Mouse (Mus musculus): ENCODE measurements around the gene Jak1. TPM values are rescaled to one million over a fixed set of nuclear protein-coding genes. Genes with fewer than 3 reads are reported as not detected.

Jak1 gene
- polyA plus RNA-seq, 1 experiment from 2014 or later = 84.5 TPM

DNA sequence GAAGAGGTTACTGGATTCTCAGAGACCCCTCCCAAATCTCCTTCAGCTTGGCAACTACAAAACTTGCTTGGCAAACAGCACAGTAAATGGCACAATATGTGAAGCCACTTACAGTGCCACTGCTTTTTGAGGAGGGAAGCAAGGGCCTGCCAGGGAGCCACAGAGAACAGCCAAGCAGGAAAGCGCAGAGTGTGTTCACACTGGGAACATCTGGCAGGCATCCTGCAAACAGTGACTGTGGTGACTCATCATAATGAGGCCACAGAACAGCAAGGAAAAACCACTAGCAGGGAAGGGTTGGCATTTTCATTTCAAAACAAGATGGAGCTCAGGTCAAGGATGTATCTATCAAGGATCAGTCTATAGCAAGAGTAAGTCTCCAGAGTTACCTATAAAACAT lies 30.8 kb downstream of the Jak1 start:
- H3K4me2 ChIP-seq = no peak overlapping the region
- WGBS = 29% methylated on average over 1 of the region's 1 CpGs
- H3K9me3 ChIP-seq = no peaks in the 10 kb centered on the region
- H3K36me3 ChIP-seq = no peaks in the 10 kb centered on the region
- H3K27ac ChIP-seq = no peak overlapping the region
- peak; percentile 56; the same call in 1 of the 2 replicates for ATAC-seq (ENCODE audit: insufficient read depth, low FRiP score, low read depth)
- no peaks in the 10 kb centered on the region for H3K27me3 ChIP-seq (replicated peaks)
- no peak overlapping the region for H3K9ac ChIP-seq
- no peak overlapping the region for H3K4me3 ChIP-seq (replicated peaks)
- H3K4me1 ChIP-seq = peaks cover 7% of the 10 kb centered on the region; the same call in 1 of the 2 replicates

DNA sequence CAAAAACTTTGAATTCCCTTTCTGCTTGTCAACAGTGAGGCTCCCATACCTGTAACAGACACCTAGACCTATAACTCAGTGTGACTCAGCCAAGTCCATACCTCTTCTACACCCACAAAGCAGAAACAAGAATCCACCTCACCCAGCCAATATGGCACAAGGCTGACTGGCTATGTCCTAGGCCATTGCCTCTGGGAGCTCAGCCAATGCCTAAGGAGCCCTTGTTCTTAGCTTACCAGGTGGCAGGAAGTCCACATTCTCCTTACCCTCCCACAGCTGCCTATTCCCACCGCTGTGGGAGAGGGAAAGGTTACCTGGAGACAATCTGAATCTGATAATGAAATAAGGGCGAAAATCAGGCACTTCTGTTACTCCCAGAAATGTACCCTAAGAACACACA lies 34.5 kb downstream of the Jak1 start:
- Histone ChIP-seq H3K27ac (no peak overlapping the region), H3K4me1 (peaks cover 7% of the 10 kb centered on the region; the same call in 1 of the 2 replicates), H3K36me3 (no peaks in the 10 kb centered on the region), H3K4me3 (replicated peaks) (no peak overlapping the region), H3K9me3 (no peaks in the 10 kb centered on the region), H3K4me2 (no peak overlapping the region), H3K9ac (no peak overlapping the region), H3K27me3 (replicated peaks) (no peaks in the 10 kb centered on the region)
- no peak for ATAC-seq (ENCODE audit: insufficient read depth, low FRiP score, low read depth)
- WGBS = 83% methylated on average over 2 of the region's 2 CpGs

DNA sequence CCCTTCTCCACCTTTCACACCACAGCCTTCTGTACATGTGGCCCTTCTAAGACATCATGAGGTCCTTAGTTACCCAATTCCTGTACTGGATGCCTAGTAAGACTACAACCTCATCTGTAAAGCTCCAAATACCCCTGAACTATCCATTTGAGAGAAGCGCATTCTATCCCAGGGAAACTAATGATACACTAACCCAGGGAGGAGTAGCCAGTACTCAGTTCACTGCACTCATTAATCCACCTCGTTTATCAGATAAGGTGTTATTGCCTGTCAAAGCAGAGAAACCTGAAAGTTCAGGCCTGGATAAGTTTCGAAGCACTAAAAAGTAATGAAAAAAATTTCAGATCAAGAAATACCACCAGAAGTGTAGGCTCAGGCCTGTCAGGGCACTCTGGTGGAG lies 37.7 kb downstream of the Jak1 start:
- Histone ChIP-seq H3K4me3 (replicated peaks) (no peak overlapping the region), H3K9me3 (no peaks in the 10 kb centered on the region), H3K27ac (no peak overlapping the region), H3K9ac (no peak overlapping the region), H3K27me3 (replicated peaks) (no peaks in the 10 kb centered on the region), H3K36me3 (no peaks in the 10 kb centered on the region), H3K4me1 (no peaks in the 10 kb centered on the region), H3K4me2 (no peak overlapping the region)
- WGBS = 71% methylated on average over 3 of the region's 3 CpGs
- ATAC-seq (ENCODE audit: insufficient read depth, low FRiP score, low read depth) = no peak

DNA sequence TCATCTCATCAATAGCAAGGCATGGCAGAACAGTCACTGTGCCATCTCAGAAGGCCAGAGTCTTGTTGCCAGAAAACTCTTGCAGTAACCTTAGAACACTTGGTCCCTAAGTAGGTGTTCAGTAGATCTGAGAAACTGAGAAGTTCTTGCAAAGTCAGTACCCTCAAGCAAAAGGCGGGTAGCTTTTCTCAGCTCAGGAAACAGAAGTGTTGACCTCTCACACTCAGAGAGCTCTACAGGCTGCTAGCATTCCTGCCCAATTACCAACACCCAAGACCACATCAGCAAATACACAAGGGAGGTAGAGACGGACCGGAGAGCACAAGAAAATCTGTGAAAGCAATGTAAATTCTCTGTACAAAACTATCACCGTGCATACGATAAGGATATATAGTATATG lies 39.1 kb downstream of the Jak1 start:
- no peak for ATAC-seq (ENCODE audit: insufficient read depth, low FRiP score, low read depth)
- Histone ChIP-seq H3K27me3 (replicated peaks) (no peaks in the 10 kb centered on the region), H3K9ac (no peak overlapping the region), H3K27ac (no peak overlapping the region), H3K4me1 (no peaks in the 10 kb centered on the region), H3K36me3 (no peaks in the 10 kb centered on the region), H3K9me3 (no peaks in the 10 kb centered on the region), H3K4me3 (replicated peaks) (no peak overlapping the region), H3K4me2 (no peak overlapping the region)
- WGBS = 81% methylated on average over 5 of the region's 5 CpGs

DNA sequence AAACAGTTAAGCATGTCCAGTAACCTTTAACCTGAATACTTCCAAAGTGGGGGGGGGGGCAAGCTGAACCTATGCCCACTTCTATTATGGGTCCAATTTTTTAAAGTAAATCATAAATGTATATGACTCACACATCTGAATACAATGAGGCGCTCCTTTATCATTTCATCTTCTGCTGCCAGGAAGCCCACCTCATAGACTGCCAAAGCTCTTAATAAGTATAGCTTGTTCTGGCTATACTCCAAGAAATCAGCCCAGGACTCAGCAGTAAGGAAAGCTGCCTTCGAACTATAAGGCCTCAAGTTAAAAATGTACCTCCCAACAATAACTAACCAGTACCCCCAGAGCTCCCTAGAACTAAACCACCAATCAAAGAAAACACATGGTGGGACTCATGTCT lies 44.1 kb downstream of the Jak1 start:
- Histone ChIP-seq H3K9ac (no peak overlapping the region), H3K9me3 (no peaks in the 10 kb centered on the region), H3K4me1 (peaks cover 3% of the 10 kb centered on the region; the same call in 1 of the 2 replicates), H3K4me3 (replicated peaks) (no peak overlapping the region), H3K36me3 (no peaks in the 10 kb centered on the region), H3K27ac (no peak overlapping the region), H3K4me2 (no peak overlapping the region), H3K27me3 (replicated peaks) (no peaks in the 10 kb centered on the region)
- no peak for ATAC-seq (ENCODE audit: insufficient read depth, low FRiP score, low read depth)
- WGBS = 60% methylated on average over 2 of the region's 2 CpGs

DNA sequence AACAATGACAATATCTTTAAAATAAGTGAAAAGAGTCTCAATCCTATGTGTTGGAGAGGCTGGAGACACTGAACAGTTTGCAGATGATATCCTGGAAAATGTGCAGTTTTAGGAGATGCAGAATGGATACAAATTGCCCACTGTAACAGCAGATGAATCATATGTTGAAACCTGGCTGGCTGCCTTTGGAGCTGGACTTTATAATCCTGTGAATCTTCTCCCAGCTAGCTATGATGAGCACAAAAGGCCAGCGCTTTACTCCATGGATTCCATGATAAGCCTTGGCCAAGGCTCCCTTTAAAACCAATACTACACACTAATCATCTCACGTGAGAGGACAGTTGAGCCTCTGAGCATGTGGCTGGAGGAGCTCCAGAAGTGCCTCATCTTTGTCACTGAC lies 45.2 kb downstream of the Jak1 start:
- H3K27ac ChIP-seq = no peak overlapping the region
- no peak overlapping the region for H3K4me3 ChIP-seq (replicated peaks)
- no peaks in the 10 kb centered on the region for H3K36me3 ChIP-seq
- no peak for ATAC-seq (ENCODE audit: insufficient read depth, low FRiP score, low read depth)
- no peak overlapping the region for H3K4me2 ChIP-seq
- H3K9me3 ChIP-seq = no peaks in the 10 kb centered on the region
- no peaks in the 10 kb centered on the region for H3K27me3 ChIP-seq (replicated peaks)
- H3K9ac ChIP-seq = no peak overlapping the region
- 61% methylated on average over 2 of the region's 2 CpGs for WGBS
- H3K4me1 ChIP-seq = peaks cover 3% of the 10 kb centered on the region; the same call in 1 of the 2 replicates

DNA sequence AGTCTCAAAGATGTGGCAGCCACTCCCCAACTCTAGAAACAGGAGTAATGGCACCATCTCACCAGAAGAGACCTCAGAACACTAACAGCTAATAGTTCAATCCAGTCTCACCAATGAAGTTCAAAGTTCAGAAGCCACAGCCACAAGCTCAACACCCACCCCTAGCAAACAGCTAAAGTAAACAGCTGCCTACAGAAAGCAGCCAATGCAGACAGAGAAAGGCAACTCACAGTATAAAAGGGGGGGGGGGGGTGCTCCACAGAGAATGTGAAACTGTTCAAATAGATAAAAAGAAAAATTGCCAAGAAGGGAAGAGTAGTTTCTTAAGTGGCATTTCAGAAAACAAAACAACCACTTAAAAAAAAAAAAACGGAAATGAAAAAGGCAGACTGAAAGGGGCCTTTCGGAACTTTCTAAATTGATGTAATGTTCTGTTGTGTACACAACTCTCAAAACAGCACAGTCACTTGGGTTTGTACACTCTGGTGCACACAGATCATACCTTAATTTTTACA lies 48.0 kb downstream of the Jak1 start:
- peak; percentile 71 for ATAC-seq (ENCODE audit: insufficient read depth, low FRiP score, low read depth)
- no peak overlapping the region for H3K9ac ChIP-seq
- H3K27ac ChIP-seq = no peak overlapping the region
- H3K36me3 ChIP-seq = no peaks in the 10 kb centered on the region
- H3K4me2 ChIP-seq = no peak overlapping the region
- no peaks in the 10 kb centered on the region for H3K27me3 ChIP-seq (replicated peaks)
- H3K4me3 ChIP-seq (replicated peaks) = no peak overlapping the region
- H3K9me3 ChIP-seq = no peaks in the 10 kb centered on the region
- WGBS = 59% methylated on average over 2 of the region's 2 CpGs
- H3K4me1 ChIP-seq = peaks cover 3% of the 10 kb centered on the region; the same call in 1 of the 2 replicates

DNA sequence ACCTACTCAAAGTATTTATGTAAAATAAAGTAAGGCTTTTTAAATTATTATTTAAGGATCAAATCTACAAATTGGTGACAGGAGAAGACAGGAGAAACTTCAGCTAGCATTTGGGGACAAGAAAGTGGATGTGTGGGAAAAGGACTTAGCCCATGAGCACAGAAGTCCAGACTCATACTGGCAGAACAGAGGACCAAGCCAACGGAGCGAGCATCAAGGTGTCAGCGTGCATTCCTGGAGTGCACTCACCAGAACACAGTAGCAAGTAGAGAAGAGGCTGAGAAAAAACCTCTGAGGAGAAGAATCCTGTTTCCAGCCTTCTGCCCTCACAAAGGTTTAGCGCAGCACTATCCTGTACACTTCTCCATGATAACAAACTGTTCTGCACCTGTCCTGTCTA lies 48.8 kb downstream of the Jak1 start:
- WGBS = 81% methylated on average over 4 of the region's 4 CpGs
- Histone ChIP-seq H3K27ac (no peak overlapping the region), H3K4me3 (replicated peaks) (no peak overlapping the region), H3K4me2 (no peak overlapping the region), H3K27me3 (replicated peaks) (no peaks in the 10 kb centered on the region), H3K9ac (no peak overlapping the region), H3K4me1 (peaks cover 3% of the 10 kb centered on the region; the same call in 1 of the 2 replicates), H3K9me3 (no peaks in the 10 kb centered on the region), H3K36me3 (no peaks in the 10 kb centered on the region)
- ATAC-seq (ENCODE audit: insufficient read depth, low FRiP score, low read depth) = no peak

DNA sequence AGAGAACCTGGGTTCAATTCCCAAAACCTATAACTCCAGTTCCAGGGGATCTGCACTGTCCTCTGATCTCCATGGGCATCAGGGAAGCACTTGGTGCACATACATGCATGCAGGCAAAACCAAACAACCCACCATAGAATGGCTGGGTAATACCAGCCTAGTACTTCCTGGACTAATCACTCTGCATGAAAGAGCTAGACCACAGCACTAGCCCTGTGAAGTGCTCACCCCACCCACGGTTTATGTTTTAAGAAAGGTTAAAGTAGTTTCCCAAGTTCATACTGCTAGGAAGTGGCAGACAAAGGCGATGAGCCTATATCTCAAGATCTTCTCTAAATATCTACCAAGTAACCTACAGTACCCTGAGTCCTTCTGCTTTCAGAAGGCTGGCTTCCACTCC lies 51.6 kb downstream of the Jak1 start:
- H3K4me2 ChIP-seq = no peak overlapping the region
- H3K9me3 ChIP-seq = no peaks in the 10 kb centered on the region
- H3K27ac ChIP-seq = no peak overlapping the region
- no peak overlapping the region for H3K9ac ChIP-seq
- H3K4me1 ChIP-seq = peaks cover 3% of the 10 kb centered on the region; the same call in 1 of the 2 replicates
- H3K4me3 ChIP-seq (replicated peaks) = no peak overlapping the region
- 82% methylated on average over 2 of the region's 2 CpGs for WGBS
- no peaks in the 10 kb centered on the region for H3K36me3 ChIP-seq
- ATAC-seq (ENCODE audit: insufficient read depth, low FRiP score, low read depth) = no peak
- H3K27me3 ChIP-seq (replicated peaks) = no peaks in the 10 kb centered on the region

DNA sequence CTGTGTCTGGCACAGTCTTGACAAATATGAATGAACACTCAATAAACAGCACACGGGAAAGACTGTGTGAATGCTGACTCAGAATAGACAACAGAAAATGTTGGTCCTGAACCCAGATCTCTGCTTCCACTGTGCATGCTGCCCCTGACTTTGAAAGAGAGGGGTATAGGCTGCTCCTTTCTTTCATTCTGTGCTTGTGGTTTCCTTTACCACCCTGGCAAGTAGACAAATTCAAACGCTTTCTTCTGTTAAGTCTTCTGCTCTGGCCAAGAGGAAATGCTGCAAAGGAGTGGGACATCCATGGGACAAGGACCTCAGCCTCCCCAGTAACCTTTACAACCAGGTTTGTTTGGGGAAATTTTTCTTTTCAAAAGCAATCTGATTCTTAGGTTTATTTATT lies 57.6 kb downstream of the Jak1 start:
- Histone ChIP-seq H3K4me2 (no peak overlapping the region), H3K36me3 (no peaks in the 10 kb centered on the region), H3K4me1 (0 out of 2 replicates have a peak, but pooled peaks cover 7% of the 10 kb centered on the region), H3K27me3 (replicated peaks) (no peaks in the 10 kb centered on the region), H3K9me3 (no peaks in the 10 kb centered on the region), H3K9ac (no peak overlapping the region), H3K27ac (no peak overlapping the region), H3K4me3 (replicated peaks) (no peak overlapping the region)
- ATAC-seq (ENCODE audit: insufficient read depth, low FRiP score, low read depth) = no peak
- WGBS = 57% methylated on average over 2 of the region's 2 CpGs

DNA sequence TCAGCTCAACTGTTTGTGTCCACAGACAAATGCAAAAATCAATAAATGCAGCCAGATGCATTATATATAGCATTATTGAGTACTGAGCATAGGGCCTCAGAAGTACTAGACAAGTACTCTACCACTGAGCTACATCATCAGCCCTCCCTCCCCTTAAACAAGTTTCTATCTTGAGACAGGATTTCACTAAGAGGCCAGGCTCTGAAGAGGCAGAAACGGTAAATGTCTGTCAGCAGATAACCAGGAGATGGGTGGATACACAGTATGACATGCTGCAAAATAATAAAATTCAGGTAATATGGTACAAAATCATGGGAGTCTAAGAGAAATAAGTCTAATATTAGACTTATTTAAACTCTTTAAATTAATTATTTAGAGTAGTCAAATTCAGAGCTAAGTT lies 61.6 kb downstream of the Jak1 start:
- no peak overlapping the region for H3K4me2 ChIP-seq
- H3K4me3 ChIP-seq (replicated peaks) = no peak overlapping the region
- WGBS = 74% methylated on average over 1 of the region's 1 CpGs
- no peaks in the 10 kb centered on the region for H3K27me3 ChIP-seq (replicated peaks)
- no peak overlapping the region for H3K27ac ChIP-seq
- H3K4me1 ChIP-seq = 0 out of 2 replicates have a peak, but pooled peaks cover 8% of the 10 kb centered on the region
- ATAC-seq (ENCODE audit: insufficient read depth, low FRiP score, low read depth) = no peak
- no peaks in the 10 kb centered on the region for H3K9me3 ChIP-seq
- no peak overlapping the region for H3K9ac ChIP-seq
- no peaks in the 10 kb centered on the region for H3K36me3 ChIP-seq

DNA sequence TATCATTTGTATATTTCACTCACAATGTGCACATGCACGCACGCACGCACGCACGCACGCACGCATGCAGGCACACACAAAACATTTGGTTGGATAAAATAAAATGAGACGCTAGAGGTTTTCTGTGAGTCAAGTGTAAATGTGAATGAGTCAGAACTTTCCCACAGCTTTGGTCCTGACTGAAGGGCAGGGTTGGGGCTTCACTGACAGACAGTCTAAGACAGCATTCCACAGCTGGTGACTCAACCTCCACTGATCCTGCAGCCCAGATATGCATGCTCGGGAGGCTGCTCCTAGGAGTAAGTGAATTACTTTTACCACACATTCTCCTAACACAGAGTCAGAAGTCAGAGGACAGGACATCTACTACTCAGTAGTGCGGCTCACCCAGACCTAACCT lies 62.5 kb downstream of the Jak1 start:
- 81% methylated on average over 10 of the region's 10 CpGs for WGBS
- no peak overlapping the region for H3K9ac ChIP-seq
- H3K9me3 ChIP-seq = no peaks in the 10 kb centered on the region
- no peak overlapping the region for H3K4me3 ChIP-seq (replicated peaks)
- H3K27me3 ChIP-seq (replicated peaks) = no peaks in the 10 kb centered on the region
- H3K27ac ChIP-seq = no peak overlapping the region
- no peaks in the 10 kb centered on the region for H3K36me3 ChIP-seq
- H3K4me1 ChIP-seq = peaks cover 15% of the 10 kb centered on the region; the same call in 1 of the 2 replicates
- H3K4me2 ChIP-seq = no peak overlapping the region
- ATAC-seq (ENCODE audit: insufficient read depth, low FRiP score, low read depth) = no peak; the same call in 1 of the 2 replicates
